Mouse (Mus musculus) splenic B cell, adult 2 months (primary cell): Measurements from ENCODE around the gene Schip1.

Experiments used
- DNase-seq: peaks from one replicate; pipeline ENCODE4 v3.0.0-alpha.2; 2011; ENCODE audit warnings: low read depth, low spot score
- H3K27me3 ChIP-seq: 2 replicates; pipeline ENCODE4 v1.6.1; 2012; ENCODE audit warnings: mild to moderate bottlenecking, low read length, moderate library complexity, mixed read lengths; ENCODE audit not compliant: control insufficient read depth, poor library complexity, insufficient read depth, severe bottlenecking
- H3K36me3 ChIP-seq: 2 replicates; pipeline ENCODE4 v1.6.1; 2012; ENCODE audit warnings: mild to moderate bottlenecking, low read length, moderate library complexity, mixed read lengths; ENCODE audit not compliant: control insufficient read depth, poor library complexity, insufficient read depth, severe bottlenecking

Schip1 gene

DNA sequence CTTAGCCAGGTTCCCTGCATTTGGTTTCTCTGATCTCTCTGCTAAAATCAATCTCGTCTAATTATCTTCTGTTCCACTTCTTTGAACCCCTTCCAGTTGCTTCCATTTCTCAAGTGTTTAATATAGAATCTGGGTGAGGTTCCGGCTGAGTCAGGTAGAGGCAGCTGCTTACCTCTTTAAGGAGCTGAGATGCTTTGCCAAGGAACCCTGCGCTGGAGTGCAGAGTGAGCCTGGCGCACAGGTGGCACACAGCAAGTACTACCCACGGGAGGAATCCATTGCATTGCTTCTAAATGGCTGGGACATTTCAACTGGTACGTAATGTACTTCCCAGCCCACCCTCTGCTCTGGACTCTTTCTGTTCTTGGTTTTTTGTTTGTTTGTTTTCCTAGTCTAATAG is 414.7 kb downstream of the Schip1 start:
- H3K36me3 ChIP-seq = no peaks in the 10 kb centered on the region
- H3K27me3 ChIP-seq = no peaks in the 10 kb centered on the region
- no peak for DNase-seq

DNA sequence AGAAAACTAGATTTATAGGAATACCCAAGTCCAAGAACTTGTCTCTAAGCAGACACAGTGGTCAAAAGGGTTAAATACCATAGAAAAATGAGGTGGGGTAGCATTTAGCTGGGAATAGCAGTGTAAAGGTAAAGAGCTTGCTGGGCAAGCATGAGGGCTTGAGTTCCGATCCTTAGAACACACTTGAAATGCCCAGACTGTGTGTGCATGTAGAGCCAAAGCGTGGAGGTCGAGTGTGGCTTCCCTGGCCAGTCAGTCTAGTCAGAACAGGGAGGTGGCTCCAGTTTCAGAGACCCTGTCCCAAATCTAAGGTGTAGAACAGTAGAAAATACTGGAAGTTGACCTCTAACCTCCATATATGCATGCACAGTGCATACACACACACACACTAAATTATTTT is 418.9 kb downstream of the Schip1 start:
- Histone ChIP-seq H3K27me3 (no peaks in the 10 kb centered on the region), H3K36me3 (no peaks in the 10 kb centered on the region)
- DNase-seq = no peak

DNA sequence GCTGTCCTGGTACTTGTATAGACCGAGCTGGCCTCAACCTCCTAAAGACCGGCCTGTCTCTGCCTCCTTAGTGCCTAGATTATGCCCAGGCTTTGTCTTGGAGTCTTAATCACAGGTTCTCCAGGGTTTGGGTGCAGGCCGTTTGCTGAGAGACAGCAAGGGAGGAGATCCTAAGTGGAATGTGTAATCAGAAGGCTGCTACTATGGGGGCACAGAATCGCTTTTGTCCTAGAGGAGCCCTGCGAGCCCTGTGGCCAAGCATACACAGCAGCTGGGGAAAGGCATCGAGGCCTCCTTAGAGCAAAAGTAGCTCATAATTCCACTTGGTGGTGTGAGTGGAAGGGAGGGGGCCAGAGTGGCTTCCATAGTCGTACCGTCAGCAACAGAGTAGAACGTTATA is 419.4 kb downstream of the Schip1 start:
- no peak for DNase-seq
- H3K36me3 ChIP-seq = no peaks in the 10 kb centered on the region
- no peaks in the 10 kb centered on the region for H3K27me3 ChIP-seq

DNA sequence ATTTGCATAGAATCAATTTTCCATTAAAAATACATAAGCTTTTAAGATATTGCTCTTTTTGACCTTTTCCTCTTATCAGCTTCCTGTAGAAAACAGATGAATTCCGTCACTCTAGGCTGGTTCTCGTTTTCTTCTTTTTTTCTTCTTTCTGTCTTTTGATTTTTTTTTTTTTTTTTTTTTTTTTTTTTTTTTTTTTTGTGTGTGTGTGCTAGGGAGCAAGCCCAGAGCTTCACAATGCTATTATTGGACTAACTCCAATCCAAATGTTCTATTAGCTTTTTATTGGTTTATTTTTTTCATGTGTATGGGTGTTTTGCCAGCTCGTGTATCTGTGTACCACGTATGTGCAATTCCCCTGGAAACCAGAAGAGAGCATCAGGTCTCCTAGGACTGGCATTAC is 420.0 kb downstream of the Schip1 start:
- H3K27me3 ChIP-seq = no peaks in the 10 kb centered on the region
- H3K36me3 ChIP-seq = no peaks in the 10 kb centered on the region
- DNase-seq = no peak

DNA sequence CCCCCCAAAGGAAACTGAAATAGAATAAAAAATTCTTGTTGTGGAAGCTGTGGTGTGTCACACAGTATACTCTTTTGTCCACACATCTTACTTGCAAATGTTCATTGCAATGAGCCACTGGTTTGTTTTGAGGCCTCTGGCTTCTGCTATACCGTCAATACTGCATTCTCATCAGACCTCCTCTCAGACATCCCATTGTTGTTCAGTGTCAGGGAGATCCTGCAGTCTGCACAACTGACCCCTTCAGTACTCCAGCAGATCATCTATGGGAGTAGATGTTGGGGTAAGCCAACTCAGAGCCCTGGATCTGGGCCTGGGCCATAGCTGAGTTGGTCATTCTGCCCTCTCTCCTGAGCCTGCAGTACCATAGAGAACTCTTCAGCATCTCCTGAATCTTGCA is 423.0 kb downstream of the Schip1 start:
- Histone ChIP-seq H3K27me3 (no peaks in the 10 kb centered on the region), H3K36me3 (no peaks in the 10 kb centered on the region)

DNA sequence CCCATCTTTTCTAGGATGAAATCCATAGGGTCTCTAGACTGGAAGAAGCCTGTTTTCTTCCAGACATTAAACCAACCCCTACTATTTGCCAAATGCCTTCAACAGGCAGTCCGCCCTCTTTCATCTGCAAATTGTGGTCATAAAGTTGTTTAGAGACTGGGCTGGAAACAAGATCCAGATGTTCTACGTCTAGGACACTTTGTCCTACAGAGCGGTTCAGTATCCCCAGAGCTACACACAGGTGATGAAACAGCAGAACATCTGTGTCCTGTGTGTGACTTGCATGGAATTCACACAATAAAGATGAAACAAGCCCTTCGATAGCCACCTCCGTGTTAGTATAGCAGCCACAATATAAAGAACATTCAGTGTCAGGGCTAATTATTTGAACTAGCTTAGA is 423.7 kb downstream of the Schip1 start:
- no peak for DNase-seq
- Histone ChIP-seq H3K27me3 (no peaks in the 10 kb centered on the region), H3K36me3 (no peaks in the 10 kb centered on the region)

More for the DNA sequence above, 423.0 kb downstream of the Schip1 start:
- no peak for DNase-seq

DNA sequence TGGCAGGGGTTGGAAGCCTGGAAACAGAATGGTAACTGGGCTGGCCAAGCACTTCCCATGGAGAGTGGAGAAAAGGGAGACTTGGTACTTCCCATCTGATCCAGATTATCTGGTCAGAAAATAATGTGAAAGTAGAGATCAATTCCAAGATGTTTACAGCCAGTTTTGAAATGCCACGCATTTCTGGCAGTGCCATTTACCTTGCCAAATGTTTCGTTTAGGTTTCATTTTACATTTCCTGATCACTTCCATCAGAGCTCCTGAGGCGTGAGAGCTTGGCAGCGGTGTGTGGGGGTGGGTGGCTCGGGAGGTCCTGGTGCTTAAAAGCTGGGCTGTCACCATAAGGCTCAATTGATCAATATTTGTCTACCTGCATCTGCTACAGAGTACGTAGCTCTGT is 426.9 kb downstream of the Schip1 start:
- Histone ChIP-seq H3K27me3 (no peaks in the 10 kb centered on the region), H3K36me3 (no peaks in the 10 kb centered on the region)
- DNase-seq = no peak

DNA sequence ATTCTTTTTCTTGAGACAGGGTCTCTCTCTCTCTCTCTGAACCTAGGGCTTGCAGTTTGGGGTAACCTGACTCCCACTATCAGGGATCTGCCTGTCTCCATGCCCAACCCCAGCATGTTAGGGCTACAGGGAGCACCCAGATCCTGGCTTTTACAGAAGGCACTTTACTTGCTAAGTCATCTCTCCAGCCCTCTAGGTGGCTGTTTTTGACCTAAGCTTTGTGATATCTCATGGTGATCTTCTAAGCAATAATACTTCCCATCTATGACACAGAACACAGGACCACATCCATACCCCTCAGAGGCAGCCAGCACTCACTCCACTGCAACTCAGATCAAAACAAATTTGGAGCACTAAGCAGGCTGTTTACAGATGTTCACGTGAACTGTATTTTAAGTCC is 427.5 kb downstream of the Schip1 start:
- Histone ChIP-seq H3K27me3 (no peaks in the 10 kb centered on the region), H3K36me3 (no peaks in the 10 kb centered on the region)
- no peak for DNase-seq

DNA sequence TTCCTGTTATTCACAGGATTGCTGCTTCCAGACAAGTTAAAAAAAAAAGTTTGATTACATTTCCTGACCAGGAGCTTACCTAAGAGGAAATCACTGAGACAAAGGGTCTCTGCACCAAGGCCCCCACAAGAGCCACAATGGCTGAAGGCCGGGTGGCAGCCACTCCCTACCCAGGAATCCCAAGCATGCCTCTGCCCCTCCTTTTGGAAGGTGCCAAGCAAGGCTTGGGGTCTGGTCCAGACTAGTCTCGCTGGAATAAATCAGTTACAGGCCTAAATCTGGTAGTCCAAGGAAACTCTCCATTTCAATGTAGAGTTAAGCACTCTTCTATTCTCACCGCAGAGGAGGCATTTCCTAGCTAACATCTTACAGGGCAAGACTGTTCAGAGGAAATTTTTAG is 427.9 kb downstream of the Schip1 start:
- H3K27me3 ChIP-seq = no peaks in the 10 kb centered on the region
- no peak for DNase-seq
- H3K36me3 ChIP-seq = no peaks in the 10 kb centered on the region

DNA sequence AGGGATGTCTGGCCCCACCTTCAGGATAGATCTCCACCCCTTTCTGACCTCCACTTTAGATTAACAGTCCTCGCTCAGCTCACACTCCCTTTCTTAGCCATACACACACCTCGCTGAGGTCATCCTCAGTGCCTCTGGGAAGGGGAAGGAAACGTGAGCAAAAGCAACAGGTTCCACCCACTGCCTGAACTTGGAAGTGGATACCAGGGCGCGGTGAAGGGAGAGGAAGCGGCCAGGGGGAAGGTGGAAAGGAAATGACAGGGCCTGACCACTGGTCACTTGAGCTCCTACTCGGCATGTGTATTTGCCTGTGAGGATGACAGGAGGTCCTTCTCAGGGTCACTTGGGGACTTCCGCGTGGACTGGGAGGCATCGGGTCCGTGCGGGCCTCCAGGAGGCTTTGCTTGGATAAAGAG is 428.6 kb downstream of the Schip1 start:
- Histone ChIP-seq H3K27me3 (no peaks in the 10 kb centered on the region), H3K36me3 (no peaks in the 10 kb centered on the region)
- DNase-seq = no peak

DNA sequence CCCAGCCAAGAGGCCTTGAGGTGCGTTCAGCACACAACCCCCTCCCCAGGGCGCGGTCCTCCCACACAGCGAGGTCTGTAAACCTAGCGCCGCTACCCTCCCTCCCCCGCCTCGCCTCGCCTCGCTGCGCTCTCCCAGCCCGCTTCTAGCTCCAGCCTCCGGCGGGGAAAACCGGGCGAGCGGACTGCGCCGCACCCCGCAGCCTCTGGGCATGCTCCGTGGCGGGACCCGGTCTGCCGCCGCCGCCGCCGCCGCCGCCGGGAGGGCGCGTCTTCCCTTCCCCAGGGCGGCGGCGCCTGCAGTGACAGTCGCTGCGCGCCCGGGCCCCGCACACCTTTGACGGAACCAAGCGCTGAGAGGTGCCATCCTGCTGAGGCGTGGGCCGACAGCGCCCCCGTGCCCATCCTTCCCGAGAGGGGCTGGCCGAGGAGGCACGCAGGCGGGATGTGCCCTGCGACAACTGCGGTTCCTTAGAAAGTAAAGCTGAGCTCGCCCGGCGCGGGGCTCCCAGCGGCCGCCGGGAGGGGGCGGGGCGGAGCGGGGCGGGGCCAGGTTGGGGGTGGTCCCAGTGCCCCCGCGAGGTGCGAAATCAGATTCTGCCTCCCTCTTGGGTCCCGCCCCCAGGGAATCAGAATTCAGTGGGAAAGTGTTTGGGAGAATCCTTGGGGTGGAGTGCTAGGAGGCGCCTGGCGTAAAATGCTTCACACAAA is 429.1 kb downstream of the Schip1 start:
- Histone ChIP-seq H3K36me3 (no peaks in the 10 kb centered on the region), H3K27me3 (no peaks in the 10 kb centered on the region)
- no peak for DNase-seq

DNA sequence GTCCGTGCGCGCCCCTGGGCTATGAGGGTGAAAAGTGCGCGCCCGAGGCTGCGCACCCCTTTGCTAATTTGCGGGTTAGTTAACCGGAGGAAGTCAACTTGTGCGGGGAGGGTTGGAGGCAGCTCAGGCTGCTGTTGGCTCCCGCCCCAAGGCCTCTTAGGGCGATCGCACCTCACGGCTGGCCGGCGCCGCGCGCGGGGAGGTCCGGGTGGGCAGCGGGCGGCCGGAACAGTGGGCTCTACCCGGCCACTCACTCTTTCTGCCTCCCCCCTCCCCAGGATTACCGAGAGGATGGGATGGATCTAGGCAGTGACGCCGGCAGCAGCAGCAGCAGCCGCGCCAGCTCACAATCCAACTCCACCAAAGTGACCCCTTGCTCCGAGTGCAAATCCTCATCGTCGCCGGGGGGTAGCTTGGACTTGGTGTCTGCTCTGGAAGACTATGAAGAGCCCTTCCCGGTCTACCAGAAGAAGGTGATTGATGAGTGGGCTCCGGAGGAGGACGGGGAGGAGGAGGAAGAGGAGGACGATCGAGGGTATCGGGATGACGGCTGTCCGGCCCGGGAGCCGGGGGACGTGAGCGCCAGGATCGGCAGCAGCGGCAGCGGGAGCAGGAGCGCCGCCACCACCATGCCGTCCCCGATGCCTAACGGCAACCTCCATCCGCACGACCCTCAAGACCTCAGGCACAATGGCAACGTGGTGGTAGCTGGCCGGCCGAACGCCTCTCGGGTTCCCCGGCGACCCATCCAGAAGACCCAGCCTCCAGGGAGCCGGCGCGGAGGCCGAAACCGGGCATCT is 429.9 kb downstream of the Schip1 start:
- no peak for DNase-seq
- Histone ChIP-seq H3K36me3 (no peaks in the 10 kb centered on the region), H3K27me3 (no peaks in the 10 kb centered on the region)

DNA sequence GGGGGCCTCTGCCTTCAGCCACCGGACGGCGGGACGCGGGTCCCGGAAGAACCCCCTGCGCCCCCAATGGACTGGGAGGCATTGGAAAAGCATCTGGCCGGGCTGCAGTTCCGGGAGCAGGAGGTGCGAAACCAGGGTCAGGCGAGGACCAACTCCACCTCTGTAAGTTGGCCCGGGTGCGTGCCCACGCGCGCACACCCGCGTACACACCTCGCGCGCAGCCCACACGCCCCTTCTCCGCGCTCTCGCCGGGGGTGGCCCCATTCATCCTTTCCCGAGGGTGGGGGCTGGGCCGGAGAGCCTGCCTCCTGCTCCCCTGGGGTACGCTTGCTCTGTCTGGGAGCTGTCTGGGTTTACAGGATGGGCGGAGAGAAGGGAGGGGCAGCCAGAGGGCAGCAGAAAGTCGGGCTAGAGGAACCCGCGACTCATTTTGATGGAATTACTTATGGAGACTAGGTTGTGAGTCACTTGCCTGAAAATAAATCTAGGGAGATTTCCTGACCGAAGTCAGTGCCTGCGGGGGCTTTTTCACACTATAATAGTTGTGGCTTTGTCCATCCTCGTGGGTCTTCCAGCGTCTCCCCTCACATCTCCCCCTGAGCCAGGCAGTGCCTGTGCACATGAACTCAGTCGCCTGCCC is 430.6 kb downstream of the Schip1 start:
- H3K36me3 ChIP-seq = no peaks in the 10 kb centered on the region
- H3K27me3 ChIP-seq = no peaks in the 10 kb centered on the region
- no peak for DNase-seq

DNA sequence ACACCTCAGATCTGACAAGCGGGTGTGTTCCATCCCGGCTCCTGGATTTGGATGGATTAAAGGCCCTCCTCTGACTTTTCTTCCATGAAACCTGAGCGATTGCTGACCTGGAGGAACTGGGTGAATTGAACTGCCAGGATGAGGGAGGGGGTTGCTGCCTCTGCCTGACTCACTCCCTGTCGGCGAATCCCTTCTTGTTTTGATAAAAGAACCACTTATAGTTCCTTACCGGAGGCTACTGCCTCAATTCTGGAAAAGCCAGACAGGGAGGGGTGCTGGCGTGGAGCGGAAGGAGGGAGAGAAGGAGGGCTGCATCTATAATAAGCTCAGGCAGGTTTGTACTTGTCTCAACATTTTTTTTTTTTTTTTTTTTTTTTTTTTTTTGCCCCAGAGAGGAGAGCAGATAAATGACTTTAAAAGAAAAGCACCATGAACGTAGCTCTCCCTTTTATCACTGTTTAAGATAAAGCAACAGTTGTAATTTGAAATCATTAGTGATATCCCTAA is 431.2 kb downstream of the Schip1 start:
- DNase-seq = no peak
- H3K27me3 ChIP-seq = no peaks in the 10 kb centered on the region
- H3K36me3 ChIP-seq = no peaks in the 10 kb centered on the region

DNA sequence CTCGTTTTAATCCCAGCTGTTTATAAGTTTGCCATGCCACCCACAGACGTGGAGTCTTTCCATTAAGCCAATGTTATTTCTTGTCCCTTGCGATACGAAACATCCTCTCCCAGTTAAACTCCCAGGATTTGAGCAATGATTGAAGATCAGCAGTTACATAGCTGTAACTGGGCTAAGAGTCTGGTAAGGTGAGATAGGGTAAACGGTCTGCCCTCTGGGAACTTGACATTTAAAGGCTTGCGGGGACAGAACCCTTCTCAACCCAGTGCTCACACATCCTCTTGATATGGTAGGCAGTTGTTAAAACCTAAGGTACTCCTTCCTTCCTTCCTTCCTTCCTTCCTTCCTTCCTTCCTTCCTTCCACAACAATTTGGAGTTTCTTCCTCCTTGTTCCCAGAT is 431.9 kb downstream of the Schip1 start:
- Histone ChIP-seq H3K27me3 (no peaks in the 10 kb centered on the region), H3K36me3 (no peaks in the 10 kb centered on the region)
- no peak for DNase-seq
